In the genomic region with DNA sequence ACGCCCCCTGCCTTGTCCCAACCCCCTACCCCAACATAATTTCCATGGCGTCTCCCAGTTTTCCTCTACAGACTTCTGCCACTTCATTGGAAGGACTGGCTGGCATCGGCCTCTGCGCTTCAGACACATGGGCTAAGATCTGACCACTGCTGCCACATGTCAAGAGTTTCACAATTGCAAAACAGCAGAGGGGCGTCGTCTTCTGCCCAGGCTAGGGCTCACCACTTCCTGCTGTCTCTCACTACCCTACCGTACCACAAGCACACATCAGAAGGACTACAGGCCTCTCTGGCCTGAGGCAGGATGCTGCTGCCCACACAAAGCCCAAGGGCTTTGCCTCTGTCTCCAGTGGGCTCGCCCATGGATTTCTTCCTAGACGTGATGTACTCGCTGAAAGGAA, we compare ENCODE assay signal across 30 mouse cellular contexts. TPM values are rescaled to one million over a fixed set of nuclear protein-coding genes. Genes with fewer than 3 reads are reported as not detected.
DNase-seq lines count a peak whose midpoint lies in the region; ATAC-seq and TF ChIP-seq lines count a peak whose summit lies in the region.
"Had no signal": no experiment of that assay in that cellular context is flagged by ENCODE, and none has a peak within 500 bp of the region (broad histone marks: within the 10 kb centered on the region; RNA-seq: fewer than 3 reads in every experiment).

No protein-coding gene starts in this region.

- H3K4me2 ChIP-seq in kidney, embryonic 14.5 days (replicated peaks; ENCODE audit: low read depth, low read length), result no peak overlapping the region
- H3K4me2 ChIP-seq: embryonic facial prominence, embryonic 12.5 days; forebrain, embryonic 15.5 days; hindbrain, embryonic 12.5 days; intestine, embryonic 15.5 days; limb, embryonic 15.5 days; midbrain, embryonic 15.5 days had no signal

- WGBS in kidney, embryonic 14.5 days, result 92% methylated on average over 10 of the region's 10 CpGs

- H3K79me3 ChIP-seq in C2C12 (ENCODE audit: low read depth), result no peaks in the 10 kb centered on the region

- no peak overlapping the region for H3ac ChIP-seq in C2C12 (ENCODE audit: control insufficient read depth, insufficient read length, low read depth)

- ATAC-seq in granulocyte monocyte progenitor cell, adult 5-6 weeks (replicated peaks; ENCODE audit: poor library complexity, severe bottlenecking), result peak; percentile 91
- peak; percentile 77 for ATAC-seq in monocyte, adult 5-6 weeks (replicated peaks; ENCODE audit: insufficient number of reproducible peaks, low FRiP score, low TSS enrichment, poor library complexity, severe bottlenecking)
- ATAC-seq in kidney, embryonic 14.5 days (ENCODE audit: low FRiP score, low TSS enrichment), result no peak
- ATAC-seq: forebrain, embryonic 15.5 days; hindbrain, postnatal 0 days; intestine, embryonic 15.5 days; midbrain, embryonic 15.5 days had no signal

- no peak overlapping the region for H3K4me3 ChIP-seq in C2C12 (ENCODE audit: insufficient read depth, poor library complexity, severe bottlenecking)
- no peak overlapping the region for H3K4me3 ChIP-seq in kidney, embryonic 14.5 days (ENCODE audit: low read length)
- H3K4me3 ChIP-seq: embryonic facial prominence, embryonic 12.5 days; forebrain, embryonic 15.5 days; gastrocnemius, adult 2 months; hindbrain, embryonic 12.5 days; intestine, embryonic 15.5 days; limb, embryonic 10.5 days; limb, embryonic 15.5 days; midbrain, embryonic 10.5 days; midbrain, embryonic 15.5 days had no signal

- peak; percentile 85 for DNase-seq in heart, adult 11 months
- DNase-seq in heart, postnatal 4 days, result no peak
- DNase-seq in thymus, postnatal 10 days (ENCODE audit: low spot score in 2 of 2), result no peak
- no peak for DNase-seq in gastrocnemius, postnatal 14 days
- DNase-seq: adrenal gland, adult 2 months; adrenal gland, postnatal 36 days; cerebellum, adult 2 months; cerebellum, postnatal 14 days; gastrocnemius, adult 2 months; heart, postnatal 14 days; kidney, adult 8-10 months; kidney, postnatal 10 days; lung, adult 2 months; lung, postnatal 10 days; retina, postnatal 1 day; right cerebral cortex, postnatal 4 days had no signal

- no peaks in the 10 kb centered on the region for H3K27me3 ChIP-seq in C2C12 (ENCODE audit: control insufficient read depth, insufficient read depth, insufficient read length)
- no peaks in the 10 kb centered on the region for H3K27me3 ChIP-seq in kidney, embryonic 14.5 days (ENCODE audit: control insufficient read depth, insufficient read depth, low read length)
- H3K27me3 ChIP-seq: embryonic facial prominence, embryonic 12.5 days; forebrain, embryonic 15.5 days; intestine, embryonic 15.5 days; limb, embryonic 15.5 days; midbrain, embryonic 15.5 days had no signal

- intact Hi-C loops in gastrocnemius, postnatal 14 days (cut with DNase I; ENCODE audit: low total_unique reads), result no loop called here

- H3K36me3 ChIP-seq in C2C12 (ENCODE audit: control insufficient read depth, insufficient read depth), result no peaks in the 10 kb centered on the region
- no peaks in the 10 kb centered on the region for H3K36me3 ChIP-seq in kidney, embryonic 14.5 days (ENCODE audit: control insufficient read depth, insufficient read depth, low read length)
- H3K36me3 ChIP-seq: embryonic facial prominence, embryonic 12.5 days; forebrain, embryonic 15.5 days; hindbrain, embryonic 12.5 days; intestine, embryonic 15.5 days; limb, embryonic 10.5 days; limb, embryonic 15.5 days; midbrain, embryonic 10.5 days; midbrain, embryonic 15.5 days had no signal

- no peak overlapping the region for H3K9ac ChIP-seq in kidney, embryonic 14.5 days (ENCODE audit: low read depth, low read length)
- H3K9ac ChIP-seq: embryonic facial prominence, embryonic 12.5 days; forebrain, embryonic 15.5 days; hindbrain, embryonic 12.5 days; intestine, embryonic 15.5 days; limb, embryonic 15.5 days; midbrain, embryonic 15.5 days had no signal

- no peaks in the 10 kb centered on the region for H3K79me2 ChIP-seq in C2C12 (ENCODE audit: control insufficient read depth, insufficient read depth)

- peaks cover 5% of the 10 kb centered on the region; the same call in 1 of the 2 replicates for H3K9me3 ChIP-seq in kidney, embryonic 14.5 days (ENCODE audit: control insufficient read depth, low read length)
- H3K9me3 ChIP-seq: embryonic facial prominence, embryonic 12.5 days; forebrain, embryonic 15.5 days; hindbrain, embryonic 12.5 days; intestine, embryonic 15.5 days; limb, embryonic 10.5 days; limb, embryonic 15.5 days; midbrain, embryonic 15.5 days had no signal

- no peak for TF ChIP-seq CTCF in C2C12 (IDR thresholded peaks at IDR 0.05; ENCODE audit: control insufficient read depth, insufficient read depth, insufficient read length)

- no peak overlapping the region for H3K27ac ChIP-seq in kidney, embryonic 14.5 days (ENCODE audit: low read depth, low read length)
- H3K27ac ChIP-seq: embryonic facial prominence, embryonic 12.5 days; forebrain, embryonic 15.5 days; gastrocnemius, adult 2 months; hindbrain, embryonic 12.5 days; hindbrain, postnatal 0 days; intestine, embryonic 15.5 days; limb, embryonic 10.5 days; limb, embryonic 15.5 days; macrophage; midbrain, embryonic 10.5 days; midbrain, embryonic 15.5 days had no signal

- H3K4me1 ChIP-seq in kidney, embryonic 14.5 days (ENCODE audit: control insufficient read depth, insufficient read depth, low read length), result no peaks in the 10 kb centered on the region
- H3K4me1 ChIP-seq: forebrain, embryonic 15.5 days; hindbrain, embryonic 12.5 days; midbrain, embryonic 15.5 days had no signal

TF ChIP-seq in C2C12, 6 proteins besides CTCF, POLR2A, EP300 and RAD21:
- TF ChIP-seq CEBPB (IDR thresholded peaks at IDR 0.05; ENCODE audit: low read depth), result peak; percentile 5
- TF ChIP-seq USF1 (IDR thresholded peaks at IDR 0.05; ENCODE audit: low read depth), result no peak

RNA-seq across cellular contexts. Expression of a gene that starts 23.4 kb away (rescaled TPM):
- total RNA-seq in heart, postnatal 4 days (2021), result 1 to 10 TPM; 2.1 to 2.5 TPM
- 1.2 TPM for polyA plus RNA-seq in C2C12 (2012; fragmentation: generic; extraction: Trizol)
- not detected in 2 replicates for total RNA-seq in granulocyte monocyte progenitor cell, adult 5-6 weeks (2014; fragmentation: Nextera tagmentation)
- total RNA-seq in granulocyte monocyte progenitor cell, adult 5-6 weeks (2017), result not detected in 2 replicates
- not detected in 3 replicates for total RNA-seq in monocyte, adult 5-6 weeks (2017)
- polyA plus RNA-seq in kidney, embryonic 14.5 days (2014; fragmentation: Nextera tagmentation; extraction: Ambion mirVana), result 0.12 and 0.14 TPM in 2 replicates
- 1 to 10 TPM in 1 of 2 experiments, under 1 TPM in 1; 0.82 to 1.8 TPM for total RNA-seq in gastrocnemius, postnatal 14 days (2021)
- polyA plus RNA-seq: macrophage had no signal
